Mouse (Mus musculus) central nervous system, embryonic 11.5 days (tissue): ENCODE results near the gene Shroom3. TPM values are rescaled to one million over a fixed set of nuclear protein-coding genes. Genes with fewer than 3 reads are reported as not detected.

Source experiments
- polyA plus RNA-seq: library from polyadenylated mRNA; depleted of rRNA; stranded (reverse); fragments of >200 nt; gene quantifications from 2 replicates; pipeline ENCODE4 v1.2.3, GENCODE M21; 2012; rRNA removed

The Shroom3 gene
- 11.6 and 14.4 TPM in 2 replicates for polyA plus RNA-seq

GRCm38 (mm10) chr5:92683351-92683807 is at the start of gene Shroom3:
Gene Shroom3 (plus strand): TSS chr5:92683435.

DNA sequence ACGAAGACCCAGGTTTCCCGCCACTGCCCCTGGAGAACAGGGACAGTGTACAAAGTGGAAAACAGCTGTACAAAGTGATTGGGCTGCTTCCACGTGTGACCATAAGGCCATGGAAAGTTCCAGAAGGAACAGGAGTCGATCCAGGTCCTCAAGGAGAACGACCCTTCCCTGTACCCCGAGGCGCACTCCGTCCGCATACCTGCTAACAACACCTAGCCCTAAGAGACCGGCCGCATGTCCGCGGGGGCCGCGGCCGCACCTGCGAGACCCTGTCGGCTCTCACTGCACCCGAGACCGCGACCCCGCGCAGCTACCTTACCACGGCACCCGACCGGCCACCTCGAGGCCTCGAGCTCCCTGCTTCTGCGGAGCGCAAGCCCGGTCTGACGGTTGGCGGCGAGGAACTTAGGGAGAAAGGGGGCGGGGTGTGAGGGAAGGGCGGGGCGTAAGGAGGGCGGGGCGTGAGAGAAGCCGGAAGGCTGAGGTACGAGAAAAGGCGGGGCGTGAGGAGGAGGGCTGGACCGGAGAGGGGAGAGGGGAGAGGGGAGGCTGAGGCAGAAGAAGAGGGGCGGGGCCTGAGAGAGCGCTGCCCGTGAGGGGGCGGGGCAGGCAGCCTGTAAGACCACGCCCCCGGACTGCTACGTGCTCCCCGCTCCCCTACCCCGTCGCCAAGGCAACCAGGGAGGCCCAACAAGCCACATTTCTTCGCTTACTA is 8.2 kb upstream of the Shroom3 start, which contains the start of gene Ccdc158:
Gene Ccdc158 (minus strand): TSS at position 413 of the 715 bp plus-strand sequence.

Other genes with a start within 250 kb of the Shroom3 start
- 46.9 and 62.7 TPM in 2 replicates for gene Nup54, start 248.2 kb upstream of the Shroom3 start, polyA plus RNA-seq
- gene Scarb2, start 176.6 kb upstream of the Shroom3 start, polyA plus RNA-seq, result 29.1 and 30.3 TPM in 2 replicates
- 0.05 TPM in 1 of 2 replicates, not detected in the other for gene Fam47e, start 128.4 kb upstream of the Shroom3 start, polyA plus RNA-seq
- 5.0 and 6.1 TPM in 2 replicates for gene Stbd1, start 80.4 kb upstream of the Shroom3 start, polyA plus RNA-seq
- gene Ccdc158, start 8.2 kb upstream of the Shroom3 start, polyA plus RNA-seq, result 1.2 and 1.6 TPM in 2 replicates